1 mouse cellular context compared by ENCODE assay signal in the genomic region with DNA sequence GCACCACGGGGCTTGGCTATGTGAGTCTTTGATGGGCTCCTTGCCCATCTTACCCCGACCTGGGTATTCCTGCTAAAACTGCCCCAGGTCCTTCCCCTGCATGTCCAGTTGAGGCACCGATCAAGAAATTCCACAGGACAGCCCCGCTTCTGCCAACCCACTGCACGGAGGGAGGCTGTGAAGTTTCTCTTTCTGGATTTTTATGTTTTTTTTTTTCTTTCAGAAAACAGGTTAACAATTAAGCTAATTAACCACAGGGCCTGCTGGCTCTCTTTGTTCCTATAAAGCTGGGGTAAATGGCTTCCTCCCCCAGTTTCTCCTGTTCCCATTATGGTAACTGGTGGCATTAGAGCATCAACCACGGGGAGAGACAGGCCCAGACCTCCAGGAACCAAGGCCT.
TF ChIP-seq lines count a peak whose summit lies in the region.

No protein-coding gene starts in this region.

TF ChIP-seq in ES-E14, 5 proteins besides CTCF, POLR2A, EP300 and RAD21 (continued from another document):
- TF ChIP-seq ZC3H11A (IDR thresholded peaks at IDR 0.05; ENCODE audit: borderline replicate concordance, low read depth, low read length): no peak
TF ChIP-seq in ES-E14: peak in this region for 0.
